In genomic region chr13:53067949-53068348, GRCm38 (mm10) we compare ENCODE assay signal across 9 mouse cellular contexts.
DNase-seq lines count a peak whose midpoint lies in the region; ATAC-seq and TF ChIP-seq lines count a peak whose summit lies in the region.
"Had no signal": no experiment of that assay in that cellular context is flagged by ENCODE, and none has a peak within 500 bp of the region (broad histone marks: within the 10 kb centered on the region; RNA-seq: fewer than 3 reads in every experiment).

No protein-coding gene starts in this region.

- no peaks in the 10 kb centered on the region; the same call in 1 of the 2 replicates for H3K4me1 ChIP-seq in heart, embryonic 12.5 days (replicated peaks)
- peaks cover 9% of the 10 kb centered on the region for H3K4me1 ChIP-seq in brown adipose tissue, adult 24 weeks (ENCODE audit: control insufficient read depth, insufficient read depth, insufficient read length, low read length)
- H3K4me1 ChIP-seq in kidney, adult 2 months (ENCODE audit: control insufficient read depth, insufficient read depth, low read length) = peaks cover 24% of the 10 kb centered on the region

- intact Hi-C loops in left cerebral cortex, postnatal 14 days (cut with DNase I) = no loop called here

- WGBS in heart, embryonic 12.5 days = 78% methylated on average over 11 of the region's 11 CpGs
- WGBS in kidney, adult 2 months = 16% methylated on average over 11 of the region's 11 CpGs

- no peak overlapping the region for H3K4me2 ChIP-seq in heart, embryonic 12.5 days

- no peak overlapping the region for H3K27ac ChIP-seq in heart, embryonic 12.5 days (ENCODE audit: poor library complexity, severe bottlenecking)
- H3K27ac ChIP-seq in brown adipose tissue, adult 24 weeks (replicated peaks; ENCODE audit: low read depth, low read length) = peak overlapping the region; percentile 88
- H3K27ac ChIP-seq in kidney, adult 2 months (ENCODE audit: insufficient read depth, low read depth, low read length) = peak overlapping the region; percentile 83

- H3K9ac ChIP-seq in heart, embryonic 12.5 days = no peak overlapping the region

- no peak for ATAC-seq in heart, embryonic 12.5 days (ENCODE audit: insufficient number of reproducible peaks, low FRiP score)
- no peak for ATAC-seq in frontal cortex, adult (ENCODE audit: low TSS enrichment)

- DNase-seq in heart, adult 18-20 months = peak; percentile 85 to 89
- DNase-seq in kidney, adult 2 months = peak; percentile 97
- peak; percentile 53 for DNase-seq in lung, postnatal 25 days (ENCODE audit: low spot score)
- DNase-seq in left cerebral cortex, postnatal 14 days (ENCODE audit: low spot score in 2 of 2) = no peak
- no peak for DNase-seq in thymus, postnatal 14 days
- DNase-seq: layer of hippocampus, postnatal 36 days had no signal

- H3K36me3 ChIP-seq in heart, embryonic 12.5 days = no peaks in the 10 kb centered on the region
- no peaks in the 10 kb centered on the region for H3K36me3 ChIP-seq in kidney, adult 2 months (ENCODE audit: control insufficient read depth, insufficient read depth, low read length)

- no peak for TF ChIP-seq CTCF in kidney, adult 2 months (conservative IDR thresholded peaks at IDR 0.05; ENCODE audit: insufficient read depth, insufficient read length, low read depth, low read length)

- no peak overlapping the region for H3K4me3 ChIP-seq in heart, embryonic 12.5 days
- peak overlapping the region; percentile 25 for H3K4me3 ChIP-seq in brown adipose tissue, adult 24 weeks (ENCODE audit: insufficient read depth, low read depth, low read length)
- no peak overlapping the region for H3K4me3 ChIP-seq in kidney, adult 2 months (ENCODE audit: insufficient read depth, low read depth, low read length)

- H3K9me3 ChIP-seq in heart, embryonic 12.5 days (replicated peaks) = no peaks in the 10 kb centered on the region

- H3K27me3 ChIP-seq in heart, embryonic 12.5 days (replicated peaks) = no peaks in the 10 kb centered on the region
- H3K27me3 ChIP-seq in kidney, adult 2 months (replicated peaks; ENCODE audit: control insufficient read depth, insufficient read depth, low read length) = no peaks in the 10 kb centered on the region

- TF ChIP-seq POLR2A in kidney, adult 2 months (IDR thresholded peaks at IDR 0.05; ENCODE audit: low read depth, low read length) = no peak

Comparison
In these comparisons a context has a peak if more than half of its experiments do, and no peak if none do; other contexts are left out.
1. DNase-seq: peak in heart, adult 18-20 months (2 of 2), kidney, adult 2 months (single experiment) and lung, postnatal 25 days (single experiment); none in left cerebral cortex, postnatal 14 days (0 of 2) and thymus, postnatal 14 days (single experiment).